Mouse (Mus musculus) cerebellum, postnatal 14 days (tissue): ENCODE measurements at regions not wholly inside any gene's neighbourhood (a gene's known extent, or its start where the extent isn't known, plus 50 kb on each side); places are given as distances from the start of the nearest gene placed in this dataset.

Source experiments
- DNase-seq, 2 experiments: peaks; one replicate each; pipeline ENCODE4 v3.0.0; 2021; ENCODE audit warnings: mixed read lengths in 2 of 2

DNA sequence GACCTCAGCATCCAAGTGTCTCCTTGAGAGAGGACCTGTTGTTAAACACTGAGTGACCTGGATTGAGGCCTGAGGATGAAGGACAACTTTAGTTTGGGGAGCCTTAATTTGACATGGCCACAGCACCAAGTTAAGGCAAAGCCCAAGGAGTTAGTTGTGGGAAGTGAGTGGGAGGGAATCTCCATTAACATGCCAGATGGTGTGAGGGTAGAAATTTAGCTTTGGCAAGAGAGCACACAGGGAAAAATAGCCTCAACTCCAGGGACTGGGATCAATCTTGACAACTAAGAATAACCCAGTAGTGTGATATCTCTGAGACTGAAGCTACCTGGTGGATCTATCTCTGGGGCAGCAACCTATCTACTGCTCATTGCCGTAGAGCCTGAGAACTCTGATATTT, 105.4 kb downstream of the Ahr start:
- no peak for DNase-seq

DNA sequence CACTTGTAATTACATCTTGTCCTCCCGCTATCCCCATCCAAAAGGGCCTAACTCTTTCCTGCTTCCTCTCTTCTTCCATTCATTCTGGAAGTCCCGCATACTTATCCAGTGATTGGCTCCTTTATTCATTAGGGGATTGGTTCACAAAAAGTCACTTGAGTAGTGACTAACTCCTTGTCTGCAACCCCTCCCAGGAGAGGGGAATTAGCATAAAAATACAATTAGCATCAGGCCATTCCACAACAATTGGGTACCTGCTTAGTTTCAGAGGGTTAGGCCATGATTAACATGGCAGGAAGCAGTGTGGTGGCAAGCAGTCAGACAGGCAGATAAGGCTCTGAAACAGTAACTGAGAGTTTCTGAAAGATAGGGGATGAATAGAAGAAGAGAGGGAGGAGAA, 115.6 kb downstream of the Ahr start:
- no peak for DNase-seq

DNA sequence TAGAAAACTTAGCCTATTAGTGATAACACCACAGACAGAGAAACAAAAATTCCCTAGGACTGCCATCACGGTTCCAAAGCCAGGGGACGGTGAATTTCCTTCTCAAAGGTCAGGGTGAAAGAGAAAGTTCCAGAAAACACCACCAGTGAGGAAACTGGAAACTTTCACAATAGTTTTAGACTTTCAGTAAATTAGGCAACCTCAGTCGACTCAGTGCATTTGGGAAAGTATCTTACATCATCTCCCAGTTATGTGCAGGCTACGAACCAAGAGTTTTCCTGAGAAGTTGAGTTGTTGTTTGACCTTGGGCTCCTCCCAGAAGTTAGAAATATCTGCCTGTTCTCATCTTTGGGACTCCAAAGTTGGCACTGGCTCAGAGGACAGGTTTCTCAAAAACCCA, 116.9 kb downstream of the Ahr start:
- DNase-seq, result no peak

DNA sequence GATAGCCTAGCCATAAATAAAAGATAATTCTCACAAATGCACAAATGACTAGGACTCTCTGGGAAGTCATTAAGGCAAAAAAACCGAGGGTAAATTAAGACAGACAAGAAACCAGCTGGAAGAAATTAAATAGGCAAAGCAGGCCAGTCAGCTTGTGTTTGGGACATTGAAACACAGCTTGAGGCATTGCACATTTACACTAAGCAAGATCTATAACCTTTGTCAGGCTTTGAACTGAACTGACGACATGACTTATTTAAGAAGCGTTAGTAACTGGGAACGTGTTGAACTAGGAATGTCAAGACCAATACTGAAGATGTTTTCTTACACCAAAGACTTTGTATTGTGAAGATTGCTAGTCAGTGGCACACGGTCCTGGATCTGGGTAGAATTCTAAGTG, 118.3 kb downstream of the Ahr start:
- no peak for DNase-seq

DNA sequence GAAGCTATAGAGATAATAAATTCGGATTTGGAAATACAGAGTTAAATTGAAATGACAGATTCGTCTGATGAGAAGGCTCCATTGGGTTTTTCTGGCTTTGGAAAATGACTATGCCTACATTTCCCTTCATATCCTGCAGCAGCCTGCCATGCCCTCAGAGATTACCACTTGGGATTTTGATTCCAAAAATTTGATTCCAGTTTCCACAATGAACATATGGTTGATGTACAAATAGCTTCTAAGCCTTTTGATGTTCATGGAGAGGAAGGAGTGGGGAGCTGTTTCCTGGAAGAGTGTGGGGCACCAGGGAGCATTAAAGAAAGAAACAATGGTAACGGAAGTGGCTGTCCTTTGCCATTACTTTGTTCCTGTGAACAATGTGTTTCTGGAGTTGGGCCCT, 122.1 kb downstream of the Ahr start:
- no peak for DNase-seq

DNA sequence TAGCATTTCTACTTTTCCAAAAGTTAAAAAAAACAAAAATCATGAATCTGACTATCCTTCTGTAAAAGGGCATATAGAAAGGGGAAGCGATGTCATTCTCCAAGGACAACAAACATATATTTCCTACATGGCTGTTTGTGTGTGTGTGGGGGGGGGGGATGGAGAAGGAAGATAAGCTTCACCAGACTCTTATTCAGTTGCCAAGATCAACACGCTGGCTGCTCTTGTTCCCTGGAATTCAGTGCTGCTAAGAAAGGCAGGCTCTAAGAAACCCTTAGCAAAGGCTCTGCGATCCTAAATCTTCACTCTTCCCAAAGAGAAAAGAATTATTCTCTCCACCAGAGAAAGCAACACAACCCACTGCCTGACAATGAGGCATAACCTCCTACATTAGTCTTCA, 126.4 kb downstream of the Ahr start:
- no peak for DNase-seq

DNA sequence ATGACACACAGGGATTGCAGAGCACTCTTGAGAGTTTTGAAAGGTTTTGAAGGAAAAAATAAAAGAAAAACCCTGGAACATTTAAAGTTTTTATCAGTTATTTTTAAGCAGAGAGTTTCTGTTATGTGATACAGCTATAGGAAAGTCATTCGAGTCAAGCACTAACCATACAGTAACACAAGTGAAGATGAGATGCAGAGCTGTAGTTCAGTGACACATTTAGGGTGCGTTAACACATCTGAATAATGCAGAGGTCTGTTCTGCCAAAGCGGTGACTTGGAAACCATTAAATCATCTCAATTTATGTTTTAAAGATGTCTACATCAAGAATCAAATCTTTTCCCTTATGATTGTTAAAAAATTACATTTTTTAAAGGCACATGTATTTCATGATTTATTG, 126.8 kb downstream of the Ahr start:
- no peak for DNase-seq

DNA sequence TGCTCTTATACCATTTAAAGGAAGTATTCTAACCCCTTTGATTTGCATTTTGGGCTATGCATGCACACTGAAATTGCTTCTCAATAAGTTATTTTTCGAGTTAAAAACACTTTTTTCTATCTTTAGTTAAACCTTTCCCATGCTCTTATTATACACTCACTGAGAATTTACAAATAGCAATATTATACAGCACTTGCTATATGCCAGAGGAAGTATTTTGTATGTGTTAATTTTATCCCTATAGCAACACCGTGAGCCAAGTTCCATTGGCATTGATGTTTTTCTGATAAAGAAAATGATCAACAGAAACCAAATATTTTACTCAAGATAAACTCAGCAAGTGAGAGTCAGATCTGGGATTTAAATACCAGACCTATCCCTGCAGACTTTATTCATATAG, 133.0 kb downstream of the Ahr start:
- no peak for DNase-seq

DNA sequence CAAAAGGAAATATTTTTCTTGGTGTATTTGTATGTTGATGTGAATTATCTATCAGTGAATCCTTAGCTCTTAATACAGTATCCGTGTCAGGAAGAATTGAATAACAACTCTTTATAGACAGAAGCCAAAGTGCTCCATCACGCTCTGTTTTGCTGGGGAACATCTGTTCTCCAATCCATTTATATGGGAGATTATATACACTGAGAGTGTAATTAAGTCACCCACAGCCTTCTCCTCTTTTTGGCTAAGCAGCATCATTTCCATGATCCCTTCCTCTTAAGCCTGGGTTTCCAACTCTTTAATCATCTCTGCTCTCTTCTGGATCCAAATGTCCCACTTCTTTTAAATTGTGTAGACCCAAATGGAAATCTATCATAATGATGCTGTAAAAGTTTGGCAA, 133.6 kb downstream of the Ahr start:
- no peak for DNase-seq

DNA sequence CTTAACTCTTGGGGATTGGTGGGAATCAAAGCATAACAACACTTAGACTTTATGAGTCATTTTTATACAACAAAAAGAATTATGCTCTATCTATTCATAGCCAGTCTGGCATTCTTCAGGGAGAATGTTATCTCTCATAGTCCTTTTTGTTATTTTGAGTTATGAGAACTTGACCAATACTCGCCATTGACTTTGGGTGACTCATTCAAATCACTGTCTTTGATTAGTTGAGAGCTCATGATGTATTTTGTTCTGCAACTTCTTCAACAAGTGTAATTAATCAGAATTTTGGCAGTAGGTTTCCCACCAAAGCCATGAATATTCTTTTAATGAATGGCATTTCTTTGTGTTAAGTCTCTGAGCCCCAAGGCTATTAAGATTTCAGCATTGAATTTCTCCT, 139.6 kb downstream of the Ahr start:
- no peak for DNase-seq

DNA sequence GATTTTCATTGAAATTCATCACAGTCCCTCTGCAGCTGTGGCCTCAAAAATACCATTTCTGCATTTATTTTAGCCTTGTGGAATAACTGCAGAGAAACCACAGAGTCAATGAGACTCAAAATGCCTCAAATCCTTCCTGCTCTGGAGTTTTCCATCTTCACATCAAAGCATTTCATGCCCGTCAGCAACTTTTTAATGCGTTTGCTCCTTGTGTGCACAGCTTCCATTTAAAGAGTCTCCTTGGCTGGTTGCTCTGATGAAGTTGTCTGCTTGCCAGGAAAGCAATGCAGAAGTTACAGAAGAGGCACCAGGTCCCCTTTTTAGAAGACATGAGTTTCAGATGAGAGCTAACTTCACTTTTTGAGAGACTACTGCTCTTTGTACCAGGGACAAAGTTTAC, 142.7 kb downstream of the Ahr start:
- no peak for DNase-seq

DNA sequence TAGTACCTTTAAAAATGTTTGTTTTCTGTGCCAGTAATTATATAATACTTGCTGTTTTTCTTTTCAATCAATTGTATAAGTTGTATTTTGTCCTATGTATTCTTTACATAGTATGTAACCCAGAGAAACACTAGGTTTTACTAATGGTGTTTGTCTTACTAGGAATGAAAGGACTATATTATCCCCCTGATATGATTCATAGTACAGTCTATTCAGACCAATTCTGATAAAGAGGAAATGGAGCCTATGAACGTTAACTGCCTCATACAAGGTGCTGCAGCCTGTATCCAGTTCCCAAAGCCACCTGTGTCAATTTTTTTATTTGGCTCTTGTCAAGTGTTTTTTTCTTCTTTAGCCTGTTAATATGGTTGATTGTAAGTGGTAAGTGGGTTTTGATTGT, 144.6 kb downstream of the Ahr start:
- no peak for DNase-seq

DNA sequence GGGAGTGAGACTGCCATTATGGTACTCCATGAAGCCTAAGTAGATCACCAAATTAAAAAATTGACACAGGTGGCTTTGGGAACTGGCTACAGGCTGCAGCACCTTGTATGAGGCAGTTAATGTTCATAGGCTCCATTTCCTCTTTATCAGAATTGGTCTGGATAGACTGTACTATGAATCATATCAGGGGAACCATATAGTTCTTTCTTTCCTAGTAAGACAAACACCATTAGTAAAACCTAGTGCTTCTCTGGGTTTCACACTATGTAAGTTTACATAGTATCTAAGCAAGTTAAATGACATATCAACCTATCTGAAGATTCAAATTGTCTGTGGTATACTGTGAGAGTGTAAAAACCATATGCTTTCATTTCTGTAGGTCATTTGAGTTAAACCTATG, 145.0 kb downstream of the Ahr start:
- no peak for DNase-seq

DNA sequence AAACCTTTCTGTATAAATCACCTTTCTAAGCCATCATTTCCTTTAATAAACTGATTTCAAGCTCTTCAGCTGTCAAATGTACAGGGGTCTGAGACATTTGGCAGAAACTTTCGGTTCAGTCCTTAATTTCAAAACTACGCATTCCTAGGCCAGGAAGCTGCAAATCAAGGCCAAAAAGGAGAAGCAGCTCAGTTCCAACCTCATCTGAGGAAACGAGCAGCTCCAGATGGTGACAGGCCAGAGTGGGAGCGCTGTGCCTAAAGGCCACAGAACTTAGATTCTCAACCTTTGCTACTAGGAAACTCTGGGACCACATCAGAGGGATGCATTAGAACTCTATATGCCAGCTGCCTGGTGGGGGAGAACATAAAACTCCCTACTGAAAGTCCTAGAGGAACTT, 150.6 kb downstream of the Ahr start:
- no peak for DNase-seq

DNA sequence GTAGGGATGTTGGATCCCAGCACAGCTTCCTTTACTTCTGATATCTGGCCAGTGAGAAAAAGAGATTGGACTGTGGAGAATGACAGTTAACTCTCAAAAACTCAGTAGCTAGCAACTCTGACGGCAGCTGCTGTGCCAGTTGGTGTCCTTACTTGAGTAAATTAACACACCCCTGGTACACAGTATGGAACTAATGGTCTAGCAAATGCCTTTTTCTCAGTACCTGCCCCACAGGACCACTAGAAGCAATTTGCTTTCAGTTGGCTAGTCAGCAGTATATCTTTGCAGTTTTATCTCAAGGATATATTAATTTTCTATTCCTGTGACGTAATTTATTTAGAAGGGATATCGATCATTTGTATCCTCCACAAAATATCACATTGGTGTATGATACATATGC, 157.6 kb downstream of the Ahr start:
- DNase-seq, result no peak

DNA sequence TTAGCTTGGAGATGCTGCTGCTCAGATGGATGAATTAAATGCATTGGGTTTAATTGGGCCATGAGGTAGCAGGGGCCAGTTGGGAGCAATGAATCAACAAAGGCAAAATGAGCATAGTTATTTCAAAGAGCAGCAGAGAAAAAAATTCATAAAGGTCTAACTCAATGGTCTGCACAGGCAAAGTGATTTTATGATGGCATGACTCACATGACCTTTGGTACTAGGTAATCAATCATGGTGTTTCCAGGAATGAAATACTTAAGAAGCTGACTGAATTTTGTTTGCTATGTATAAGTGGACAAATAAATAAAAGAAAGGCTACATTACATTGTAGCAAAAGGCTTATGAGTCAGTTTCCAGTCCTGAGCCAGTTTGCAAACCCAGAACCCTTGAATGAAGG, 158.5 kb downstream of the Ahr start:
- DNase-seq, result no peak

DNA sequence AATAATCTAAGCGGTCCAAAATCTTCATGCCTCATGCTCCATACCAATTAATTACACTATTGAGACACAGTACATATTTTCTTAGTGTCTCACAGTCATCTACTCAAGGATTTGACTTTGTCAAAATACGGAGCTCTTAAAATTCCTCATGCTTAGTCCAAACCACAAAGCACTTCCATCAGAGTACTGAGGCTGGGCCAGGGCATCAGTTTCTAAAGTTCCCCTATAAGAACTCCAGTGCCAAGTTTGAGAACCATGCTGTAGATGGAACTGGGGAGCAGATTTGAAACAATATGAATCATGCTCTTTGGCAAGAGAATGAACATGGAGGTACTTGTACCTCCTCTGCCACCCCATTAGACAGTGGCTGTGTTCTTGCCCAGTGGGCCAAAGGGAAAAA, 176.9 kb downstream of the Ahr start:
- DNase-seq, result no peak

DNA sequence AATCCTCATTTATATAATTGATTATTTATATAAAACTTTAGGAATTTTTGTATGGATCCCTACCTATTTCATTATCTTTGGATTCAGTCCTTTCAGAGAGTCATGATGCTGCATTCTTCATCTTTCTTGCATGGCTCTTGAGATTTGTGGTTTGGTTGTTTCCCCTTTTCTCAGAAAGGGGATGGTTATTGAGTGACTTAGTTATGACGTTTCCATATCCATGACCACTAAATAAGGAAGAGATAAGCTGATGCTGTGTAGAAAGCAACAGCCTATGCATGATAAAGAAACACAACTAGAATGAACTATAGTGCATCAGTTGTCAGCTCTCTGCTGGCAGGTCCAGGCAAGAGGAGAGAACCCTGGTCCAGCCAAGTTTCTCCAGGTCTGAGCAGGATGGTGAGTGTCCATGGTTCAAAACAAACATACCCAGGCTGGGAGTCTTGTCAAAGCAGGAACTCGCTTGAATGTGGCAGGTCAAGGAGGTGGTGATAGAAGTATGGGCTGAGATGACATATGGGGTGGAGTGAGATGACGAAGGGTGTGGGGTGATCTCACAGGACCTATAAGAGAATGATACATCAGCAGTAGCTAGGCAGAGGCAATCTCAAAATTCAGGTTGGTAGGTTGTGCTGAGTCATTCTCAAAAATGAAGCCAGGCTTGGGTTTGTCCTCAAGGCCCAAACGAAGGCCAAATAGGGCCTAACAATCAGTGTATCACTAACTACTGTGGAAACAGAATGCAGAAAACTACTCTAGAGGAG, 196.5 kb downstream of the Ahr start:
- DNase-seq, result no peak

DNA sequence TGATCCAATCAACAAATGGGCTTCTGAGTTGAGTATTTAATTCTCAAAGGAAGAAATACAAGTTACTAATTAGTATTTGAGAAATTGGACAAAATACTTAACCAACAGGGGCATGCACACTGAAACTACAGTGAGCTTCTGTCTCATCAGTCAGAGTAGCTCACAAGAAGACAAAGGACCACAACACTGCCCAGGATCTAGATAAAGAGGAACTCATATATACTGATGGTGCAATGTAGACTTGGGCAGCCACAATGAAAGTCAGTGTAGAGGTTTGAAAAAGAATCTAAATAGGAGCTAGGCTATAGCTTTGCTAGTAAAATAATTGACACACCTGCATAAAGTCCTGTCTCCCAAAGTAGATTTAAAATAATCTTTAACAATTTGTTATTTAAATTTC, 198.5 kb downstream of the Ahr start:
- DNase-seq, result no peak

DNA sequence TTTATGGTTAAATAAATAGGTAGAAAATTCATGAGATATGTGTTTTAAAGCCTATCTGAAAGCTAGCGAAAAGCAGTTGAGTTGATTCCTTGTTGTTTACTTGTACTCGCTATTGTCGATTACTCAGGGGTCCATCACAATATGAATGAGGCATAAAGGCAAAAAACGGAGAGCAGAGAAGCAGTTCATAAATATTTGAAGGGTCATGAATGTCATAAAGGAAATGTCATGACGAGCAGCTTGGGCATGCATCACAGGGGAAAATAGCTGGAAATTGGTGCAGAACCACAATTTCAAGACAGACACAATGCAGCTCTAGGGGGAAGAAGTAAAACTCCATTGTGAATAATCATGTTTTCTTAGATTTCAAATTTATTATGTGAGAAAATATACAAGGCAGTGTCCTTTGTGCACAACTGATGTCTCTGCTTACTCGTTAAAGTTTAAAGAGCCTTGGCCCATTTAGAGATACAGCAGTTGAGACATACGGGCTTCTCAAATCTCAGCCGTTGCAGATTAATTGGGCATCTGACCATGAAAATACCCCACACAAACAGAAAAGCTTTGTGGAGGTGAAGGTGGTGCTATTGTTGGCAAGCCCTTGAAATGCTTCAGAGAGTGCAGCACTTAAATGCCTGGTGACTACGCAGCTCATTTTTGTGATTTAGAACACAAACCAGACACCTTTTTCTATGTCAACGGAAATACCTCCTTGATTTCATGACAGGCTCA, 200.3 kb downstream of the Ahr start:
- no peak for DNase-seq

DNA sequence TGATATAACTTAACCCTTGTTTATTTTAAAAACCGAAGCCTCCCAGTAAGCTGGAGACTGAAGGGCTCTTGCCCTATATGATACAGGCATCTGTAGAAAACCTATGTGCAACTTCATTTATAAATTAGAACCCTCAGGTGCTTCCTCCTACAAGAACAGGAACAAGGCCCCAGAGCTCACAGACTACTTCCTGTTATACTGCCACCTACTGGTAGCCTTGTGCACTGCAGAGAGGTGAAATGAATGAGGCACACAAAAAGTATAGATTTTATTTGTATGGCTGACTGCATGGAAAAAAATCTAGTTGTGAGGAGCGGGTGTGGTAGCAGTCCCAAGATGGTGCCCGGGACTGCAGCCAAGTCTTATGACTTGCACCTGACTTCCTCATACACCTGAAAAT, 203.5 kb downstream of the Ahr start:
- DNase-seq, result peak in 1 of 2 experiments; percentile 7

DNA sequence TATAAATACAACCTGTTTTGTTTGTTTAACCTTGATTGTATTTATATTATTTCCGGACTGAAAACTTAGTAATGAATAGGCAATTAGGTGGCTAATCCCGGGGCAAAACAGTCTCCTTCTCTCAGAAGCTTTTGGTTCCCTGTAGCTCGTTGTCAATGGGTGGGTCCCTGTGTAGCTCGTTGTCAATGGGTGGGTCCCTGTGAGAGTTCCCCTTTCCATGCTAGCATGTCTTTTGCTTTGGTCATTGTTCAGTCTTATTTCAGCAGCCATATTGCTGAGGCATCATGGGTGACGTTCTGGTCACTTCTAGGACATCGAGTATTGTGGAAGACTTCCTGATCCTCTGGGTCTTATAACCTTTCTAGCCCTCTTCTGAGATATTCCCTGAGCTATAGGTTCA, 205.1 kb downstream of the Ahr start:
- no peak for DNase-seq

DNA sequence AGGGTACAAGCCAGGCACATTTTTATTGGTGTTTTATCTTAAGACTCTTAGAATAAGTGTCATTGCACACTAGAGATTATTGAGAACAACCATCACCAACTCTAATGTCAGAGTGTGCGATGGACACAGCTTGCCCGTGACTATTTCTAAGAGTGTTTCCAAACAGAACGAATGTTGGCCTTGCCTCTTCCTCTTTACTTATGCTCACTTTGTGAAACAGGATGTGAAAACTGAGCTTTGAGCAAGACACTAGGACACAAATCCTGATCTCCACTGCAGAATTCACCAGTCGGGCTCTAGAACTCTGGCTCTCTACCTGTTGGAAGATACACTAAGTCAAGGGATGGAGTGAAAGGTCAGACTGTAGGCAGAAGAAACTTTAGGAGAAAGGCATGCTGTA, 215.3 kb downstream of the Ahr start:
- DNase-seq, result no peak

DNA sequence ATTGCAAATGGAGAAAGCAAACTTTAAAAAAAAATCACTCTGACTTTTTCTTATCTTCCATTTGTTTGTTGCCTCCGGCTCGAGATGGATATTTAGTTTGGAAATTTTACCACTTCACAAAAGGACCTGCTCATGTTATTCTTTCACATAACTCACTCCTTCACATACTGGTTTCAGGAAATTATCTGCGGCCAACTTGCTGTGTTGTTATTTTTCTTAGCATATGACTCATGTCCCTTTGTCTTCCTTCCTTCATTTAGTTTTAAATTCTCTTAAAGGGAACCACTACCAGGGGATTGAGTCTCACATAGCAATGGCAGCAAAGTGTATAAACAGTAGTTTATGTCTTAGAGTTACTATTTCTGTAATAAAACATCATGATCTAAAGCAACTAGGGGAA, 217.8 kb downstream of the Ahr start:
- no peak for DNase-seq

DNA sequence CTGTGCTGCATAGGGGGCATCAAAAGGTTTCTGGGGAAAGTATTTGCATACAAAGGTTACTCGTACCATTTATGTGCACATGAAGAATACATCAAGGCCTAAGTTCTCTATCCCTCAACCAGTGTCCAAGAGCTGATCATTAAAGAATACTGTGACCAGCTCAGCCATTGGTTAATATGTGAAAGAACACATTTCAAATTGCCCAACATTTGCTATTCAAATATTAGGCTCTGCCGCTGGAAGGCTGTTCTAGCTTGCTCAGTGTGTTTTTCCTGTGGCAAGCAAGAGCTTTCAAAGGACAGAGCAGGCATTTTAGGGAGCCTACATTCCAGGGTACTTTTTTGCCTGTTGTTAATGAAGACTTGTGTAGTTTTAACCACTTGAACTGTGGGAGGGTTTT, 220.8 kb downstream of the Ahr start:
- DNase-seq, result no peak
